Mouse (Mus musculus): ENCODE measurements at regions not wholly inside any gene's neighbourhood (a gene's known extent, or its start where the extent isn't known, plus 50 kb on each side); places are given as distances from the start of the nearest gene placed in this dataset.

GRCm38 (mm10) chr2:117842309-117842986 lies 269.2 kb upstream of the Thbs1 start:
- no peak overlapping the region for H3K4me3 ChIP-seq (ENCODE audit: low read depth, low read length)
- H3K4me2 ChIP-seq (ENCODE audit: low read depth, low read length) = no peak overlapping the region
- H3K9ac ChIP-seq (replicated peaks) = no peak overlapping the region
- peaks cover 6% of the 10 kb centered on the region for H3K4me1 ChIP-seq (ENCODE audit: insufficient read depth)
- H3K27ac ChIP-seq (ENCODE audit: low read depth) = no peak overlapping the region
- 58% methylated on average over 1 of the region's 1 CpGs for WGBS (ENCODE audit: insufficient replicate concordance)
- H3K9me3 ChIP-seq (ENCODE audit: low read length) = no peaks in the 10 kb centered on the region
- no peak for TF ChIP-seq EP300 (IDR thresholded peaks at IDR 0.05; ENCODE audit: low read depth)
- TF ChIP-seq CTCF (IDR thresholded peaks at IDR 0.05; ENCODE audit: low read depth) = no peak
- ATAC-seq (no peak), DNase-seq (no peak)
- no peaks in the 10 kb centered on the region for H3K36me3 ChIP-seq (replicated peaks; ENCODE audit: insufficient read depth, low read length)
- H3K27me3 ChIP-seq (ENCODE audit: insufficient read depth, low read length) = no peaks in the 10 kb centered on the region

GRCm38 (mm10) chr2:117852442-117852841 lies 259.2 kb upstream of the Thbs1 start:
- WGBS (ENCODE audit: insufficient replicate concordance) = 28% methylated on average over 1 of the region's 1 CpGs
- H3K36me3 ChIP-seq (replicated peaks; ENCODE audit: insufficient read depth, low read length) = no peaks in the 10 kb centered on the region
- ATAC-seq (no peak), DNase-seq (no peak)
- no peaks in the 10 kb centered on the region for H3K9me3 ChIP-seq (ENCODE audit: low read length)
- no peak overlapping the region for H3K4me3 ChIP-seq (ENCODE audit: low read depth, low read length)
- H3K27ac ChIP-seq (ENCODE audit: low read depth) = no peak overlapping the region
- H3K4me1 ChIP-seq (ENCODE audit: insufficient read depth) = no peaks in the 10 kb centered on the region
- H3K9ac ChIP-seq (replicated peaks) = no peak overlapping the region
- no peak for TF ChIP-seq EP300 (IDR thresholded peaks at IDR 0.05; ENCODE audit: low read depth)
- no peak for TF ChIP-seq CTCF (IDR thresholded peaks at IDR 0.05; ENCODE audit: low read depth)
- no peaks in the 10 kb centered on the region for H3K27me3 ChIP-seq (ENCODE audit: insufficient read depth, low read length)
- H3K4me2 ChIP-seq (ENCODE audit: low read depth, low read length) = no peak overlapping the region

- Histone ChIP-seq H3K4me1 (ENCODE audit: insufficient read depth) (no peaks in the 10 kb centered on the region), H3K9ac (replicated peaks) (no peak overlapping the region), H3K36me3 (replicated peaks; ENCODE audit: insufficient read depth, low read length) (no peaks in the 10 kb centered on the region), H3K4me3 (ENCODE audit: low read depth, low read length) (no peak overlapping the region), H3K27me3 (ENCODE audit: insufficient read depth, low read length) (no peaks in the 10 kb centered on the region), H3K4me2 (ENCODE audit: low read depth, low read length) (no peak overlapping the region), H3K27ac (ENCODE audit: low read depth) (no peak overlapping the region), H3K9me3 (ENCODE audit: low read length) (no peaks in the 10 kb centered on the region)
- DNase-seq (no peak), ATAC-seq (no peak)
- 60% methylated on average over 3 of the region's 3 CpGs for WGBS (ENCODE audit: insufficient replicate concordance)
- TF ChIP-seq CTCF (IDR thresholded peaks at IDR 0.05; ENCODE audit: low read depth) = no peak
- no peak for TF ChIP-seq EP300 (IDR thresholded peaks at IDR 0.05; ENCODE audit: low read depth)
Observed at GRCm38 (mm10) chr2:117862301-117862700, 249.4 kb upstream of the Thbs1 start.

GRCm38 (mm10) chr2:117865119-117865518 lies 246.6 kb upstream of the Thbs1 start:
- Histone ChIP-seq H3K27me3 (ENCODE audit: insufficient read depth, low read length) (no peaks in the 10 kb centered on the region), H3K4me2 (ENCODE audit: low read depth, low read length) (no peak overlapping the region), H3K9me3 (ENCODE audit: low read length) (no peaks in the 10 kb centered on the region), H3K9ac (replicated peaks) (no peak overlapping the region), H3K4me1 (ENCODE audit: insufficient read depth) (no peaks in the 10 kb centered on the region), H3K4me3 (ENCODE audit: low read depth, low read length) (no peak overlapping the region), H3K36me3 (replicated peaks; ENCODE audit: insufficient read depth, low read length) (no peaks in the 10 kb centered on the region), H3K27ac (ENCODE audit: low read depth) (no peak overlapping the region)
- DNase-seq (no peak), ATAC-seq (no peak)
- no peak for TF ChIP-seq CTCF (IDR thresholded peaks at IDR 0.05; ENCODE audit: low read depth)
- no peak for TF ChIP-seq EP300 (IDR thresholded peaks at IDR 0.05; ENCODE audit: low read depth)
- 78% methylated on average over 1 of the region's 1 CpGs for WGBS (ENCODE audit: insufficient replicate concordance)

GRCm38 (mm10) chr2:117866946-117867345 lies 244.7 kb upstream of the Thbs1 start:
- Histone ChIP-seq H3K36me3 (replicated peaks; ENCODE audit: insufficient read depth, low read length) (no peaks in the 10 kb centered on the region), H3K9me3 (ENCODE audit: low read length) (no peaks in the 10 kb centered on the region), H3K9ac (replicated peaks) (no peak overlapping the region), H3K4me1 (ENCODE audit: insufficient read depth) (no peaks in the 10 kb centered on the region), H3K27ac (ENCODE audit: low read depth) (no peak overlapping the region), H3K27me3 (ENCODE audit: insufficient read depth, low read length) (no peaks in the 10 kb centered on the region), H3K4me3 (ENCODE audit: low read depth, low read length) (no peak overlapping the region), H3K4me2 (ENCODE audit: low read depth, low read length) (no peak overlapping the region)
- DNase-seq = no peak
- no peak for ATAC-seq
- 80% methylated on average over 4 of the region's 4 CpGs for WGBS (ENCODE audit: insufficient replicate concordance)
- TF ChIP-seq EP300 (IDR thresholded peaks at IDR 0.05; ENCODE audit: low read depth) = no peak
- no peak for TF ChIP-seq CTCF (IDR thresholded peaks at IDR 0.05; ENCODE audit: low read depth)

GRCm38 (mm10) chr2:117867409-117867808 lies 244.3 kb upstream of the Thbs1 start:
- H3K36me3 ChIP-seq (replicated peaks; ENCODE audit: insufficient read depth, low read length) = no peaks in the 10 kb centered on the region
- H3K4me1 ChIP-seq (ENCODE audit: insufficient read depth) = no peaks in the 10 kb centered on the region
- ATAC-seq = no peak
- TF ChIP-seq EP300 (IDR thresholded peaks at IDR 0.05; ENCODE audit: low read depth) = no peak
- no peak for TF ChIP-seq CTCF (IDR thresholded peaks at IDR 0.05; ENCODE audit: low read depth)
- no peak overlapping the region for H3K4me2 ChIP-seq (ENCODE audit: low read depth, low read length)
- no peaks in the 10 kb centered on the region for H3K9me3 ChIP-seq (ENCODE audit: low read length)
- no peaks in the 10 kb centered on the region for H3K27me3 ChIP-seq (ENCODE audit: insufficient read depth, low read length)
- WGBS (ENCODE audit: insufficient replicate concordance) = 66% methylated on average over 3 of the region's 3 CpGs
- H3K27ac ChIP-seq (ENCODE audit: low read depth) = no peak overlapping the region
- H3K9ac ChIP-seq (replicated peaks) = no peak overlapping the region
- no peak overlapping the region for H3K4me3 ChIP-seq (ENCODE audit: low read depth, low read length)
- DNase-seq = no peak

Data from liver, postnatal 0 days (tissue).